Mouse (Mus musculus) lung, embryonic 16.5 days (tissue): ENCODE results near the gene Tlr9. TPM values are rescaled to one million over a fixed set of nuclear protein-coding genes. Genes with fewer than 3 reads are reported as not detected.

Experiments used
- ATAC-seq: fragments of 200-750 bp; cut with Nextera tagmentation; 2 replicates; pipeline ENCODE4 v1.8.0; 2017; ENCODE audit warnings: low read depth, mild to moderate bottlenecking, moderate library complexity
- H3K27ac ChIP-seq: fragments of 300-500 bp; sonication (generic); 2 replicates; pipeline ENCODE4 v1.5.1; 2014; ENCODE audit warnings: mild to moderate bottlenecking, control low read depth, low read length
- H3K27me3 ChIP-seq: fragments of 300-500 bp; sonication (generic); 2 replicates; pipeline ENCODE4 v1.6.1; 2014; ENCODE audit warnings: low read depth, low read length, mixed read lengths; ENCODE audit not compliant: control insufficient read depth, insufficient read depth
- H3K36me3 ChIP-seq: fragments of 300-500 bp; sonication (generic); 2 replicates; pipeline ENCODE4 v1.6.1; 2014; ENCODE audit warnings: low read length; ENCODE audit not compliant: control insufficient read depth, insufficient read depth
- H3K4me1 ChIP-seq: fragments of 300-500 bp; sonication (generic); replicated peaks from 2 replicates; pipeline ENCODE4 v1.6.1; 2014; ENCODE audit warnings: low read length, mixed read lengths; ENCODE audit not compliant: control insufficient read depth, insufficient read depth
- H3K4me2 ChIP-seq: fragments of 300-500 bp; sonication (generic); 2 replicates; pipeline ENCODE4 v1.6.1; 2014; ENCODE audit warnings: low read depth, low read length, control low read depth
- H3K4me3 ChIP-seq: fragments of 300-500 bp; sonication (generic); 2 replicates; pipeline ENCODE4 v1.5.1; 2014; ENCODE audit warnings: mild to moderate bottlenecking, low read length, control low read depth
- H3K9ac ChIP-seq: fragments of 300-500 bp; sonication (generic); 2 replicates; pipeline ENCODE4 v1.6.1; 2014; ENCODE audit warnings: low read length, control low read depth
- H3K9me3 ChIP-seq: fragments of 300-500 bp; sonication (generic); 2 replicates; pipeline ENCODE4 v1.6.1; 2016; ENCODE audit warnings: low read length; ENCODE audit not compliant: control insufficient read depth
- WGBS: fragments of 180-500 bp; shearing (Covaris S2); extraction: QIAGEN DNeasy Blood & Tissue Kit; methylation state at CpG from one replicate; pipeline ENCODE4 v1.1.7; 2014; 5-methylcytosine and 5-hydroxymethylcytosine counted together
- polyA plus RNA-seq: library from polyadenylated mRNA; unstranded; fragments of >200 nt; fragmentation: Nextera tagmentation; extraction: Ambion mirVana; gene quantifications from 2 replicates; pipeline ENCODE4 v1.2.1, GENCODE M21; 2015

Gene Tlr9
- polyA plus RNA-seq, 1 experiment from 2014 or later, result not detected

- Histone ChIP-seq H3K27ac (no peak overlapping the region), H3K9me3 (no peaks in the 10 kb centered on the region), H3K4me3 (no peak overlapping the region), H3K27me3 (no peaks in the 10 kb centered on the region), H3K4me2 (no peak overlapping the region), H3K36me3 (peaks cover 2% of the 10 kb centered on the region; the same call in 1 of the 2 replicates), H3K9ac (no peak overlapping the region), H3K4me1 (peaks cover 32% of the 10 kb centered on the region)
- no peak for ATAC-seq
- 77% methylated on average over 3 of the region's 3 CpGs for WGBS
Measured at GRCm38 (mm10) chr9:106201895-106202294, 20.5 kb upstream of the Tlr9 start.

GRCm38 (mm10) chr9:106202819-106203636 is 19.4 kb upstream of the Tlr9 start, which contains the start of gene Twf2:
Twf2 (plus strand) TSS chr9:106203108.
- Histone ChIP-seq H3K4me2 (peak within 1 kb of the TSS; percentile 66), H3K4me1 (peaks cover 32% of the 10 kb centered on the region), H3K4me3 (peak within 1 kb of the TSS; percentile 76), H3K9me3 (no peaks in the 10 kb centered on the region), H3K27me3 (no peaks in the 10 kb centered on the region), H3K9ac (peak within 1 kb of the TSS; percentile 87), H3K36me3 (no peaks in the 10 kb centered on the region), H3K27ac (peak within 1 kb of the TSS; percentile 71)
- peak; percentile 93 for ATAC-seq
- WGBS, result under 1% methylated on average over 61 of the region's 61 CpGs

- H3K27me3 ChIP-seq, result no peaks in the 10 kb centered on the region
- ATAC-seq, result no peak
- no peak overlapping the region; the same call in 1 of the 2 replicates for H3K9ac ChIP-seq
- peaks cover 27% of the 10 kb centered on the region for H3K4me1 ChIP-seq
- H3K4me3 ChIP-seq, result peak overlapping the region; percentile 0; the same call in 1 of the 2 replicates
- H3K36me3 ChIP-seq, result no peaks in the 10 kb centered on the region
- 49% methylated on average over 7 of the region's 7 CpGs for WGBS
- no peak overlapping the region for H3K27ac ChIP-seq
- H3K4me2 ChIP-seq, result peak overlapping the region; percentile 66
- no peaks in the 10 kb centered on the region for H3K9me3 ChIP-seq
Measured at GRCm38 (mm10) chr9:106203990-106204851, 18.2 kb upstream of the Tlr9 start.

GRCm38 (mm10) chr9:106205713-106206290 is 16.6 kb upstream of the Tlr9 start:
- Histone ChIP-seq H3K4me3 (no peak overlapping the region), H3K9ac (no peak overlapping the region), H3K4me1 (peaks cover 20% of the 10 kb centered on the region), H3K36me3 (no peaks in the 10 kb centered on the region), H3K4me2 (no peak overlapping the region), H3K9me3 (no peaks in the 10 kb centered on the region), H3K27ac (no peak overlapping the region), H3K27me3 (no peaks in the 10 kb centered on the region)
- no peak for ATAC-seq
- 68% methylated on average over 7 of the region's 7 CpGs for WGBS

GRCm38 (mm10) chr9:106206515-106206914 is 15.9 kb upstream of the Tlr9 start:
- Histone ChIP-seq H3K4me2 (no peak overlapping the region), H3K4me3 (no peak overlapping the region), H3K27ac (no peak overlapping the region), H3K9ac (no peak overlapping the region), H3K9me3 (no peaks in the 10 kb centered on the region), H3K36me3 (no peaks in the 10 kb centered on the region), H3K27me3 (no peaks in the 10 kb centered on the region), H3K4me1 (peaks cover 27% of the 10 kb centered on the region)
- WGBS, result 64% methylated on average over 2 of the region's 2 CpGs
- no peak for ATAC-seq

GRCm38 (mm10) chr9:106208181-106208580 is 14.2 kb upstream of the Tlr9 start:
- Histone ChIP-seq H3K27me3 (no peaks in the 10 kb centered on the region), H3K9me3 (no peaks in the 10 kb centered on the region), H3K4me2 (no peak overlapping the region), H3K27ac (peak overlapping the region; percentile 28; the same call in 1 of the 2 replicates), H3K4me1 (peaks cover 29% of the 10 kb centered on the region), H3K36me3 (peaks cover 3% of the 10 kb centered on the region), H3K4me3 (no peak overlapping the region), H3K9ac (no peak overlapping the region)
- no peak for ATAC-seq
- WGBS, result 77% methylated on average over 5 of the region's 5 CpGs

- Histone ChIP-seq H3K4me3 (no peak overlapping the region), H3K9ac (no peak overlapping the region), H3K4me2 (no peak overlapping the region), H3K27ac (no peak overlapping the region), H3K4me1 (peaks cover 19% of the 10 kb centered on the region), H3K9me3 (no peaks in the 10 kb centered on the region), H3K27me3 (no peaks in the 10 kb centered on the region), H3K36me3 (peaks cover 18% of the 10 kb centered on the region)
- no peak for ATAC-seq
- 70% methylated on average over 4 of the region's 4 CpGs for WGBS
Measured at GRCm38 (mm10) chr9:106209954-106210353, 12.4 kb upstream of the Tlr9 start.

GRCm38 (mm10) chr9:106210853-106211609 is 11.4 kb upstream of the Tlr9 start:
- ATAC-seq, result peak; percentile 35
- Histone ChIP-seq H3K36me3 (peaks cover 24% of the 10 kb centered on the region), H3K4me2 (peak overlapping the region; percentile 58), H3K27me3 (no peaks in the 10 kb centered on the region), H3K9me3 (no peaks in the 10 kb centered on the region), H3K4me1 (peaks cover 15% of the 10 kb centered on the region), H3K9ac (peak overlapping the region; percentile 57), H3K4me3 (peak overlapping the region; percentile 38), H3K27ac (peak overlapping the region; percentile 85)
- WGBS, result 58% methylated on average over 9 of the region's 9 CpGs
